Mouse (Mus musculus) heart, adult 2 months (tissue): Measurements from ENCODE around the gene Nfe2l2. TPM values are rescaled to one million over a fixed set of nuclear protein-coding genes. Genes with fewer than 3 reads are reported as not detected.

Experiments used
- DNase-seq, 2 experiments: peaks; one replicate each; pipeline ENCODE4 v3.0.0; 2021
- H3K27ac ChIP-seq: fragments of 200-600 bp; 2 replicates; pipeline ENCODE4 v1.8.1; 2022
- H3K27me3 ChIP-seq: fragments of 200-500 bp; 2 replicates; pipeline ENCODE4 v1.6.1; 2012; ENCODE audit warnings: mild to moderate bottlenecking, low read length, inconsistent platforms, mixed read lengths; ENCODE audit not compliant: control insufficient read depth, insufficient read depth
- H3K36me3 ChIP-seq: fragments of 200-500 bp; 2 replicates; pipeline ENCODE4 v1.6.1; 2012; ENCODE audit warnings: low read length, inconsistent platforms; ENCODE audit not compliant: control insufficient read depth, insufficient read depth
- H3K4me1 ChIP-seq: fragments of 200-500 bp; 2 replicates; pipeline ENCODE4 v1.6.1; 2011; ENCODE audit warnings: low read length; ENCODE audit not compliant: control insufficient read depth, insufficient read depth
- H3K4me3 ChIP-seq: fragments of 200-600 bp; 2 replicates; pipeline ENCODE4 v1.8.1; 2022
- H3K79me2 ChIP-seq: fragments of 200-500 bp; replicated peaks from 2 replicates; pipeline ENCODE4 v1.6.1; 2012; ENCODE audit warnings: mild to moderate bottlenecking, inconsistent platforms, low read length, moderate library complexity, mixed read lengths; ENCODE audit not compliant: control insufficient read depth, insufficient read depth
- H3K9ac ChIP-seq: fragments of 200-500 bp; 2 replicates; pipeline ENCODE4 v1.6.1; 2012; ENCODE audit warnings: low read depth, mild to moderate bottlenecking, control low read depth, inconsistent platforms, low read length, mixed read lengths
- CTCF ChIP-seq: fragments of 200-600 bp; IDR thresholded peaks from 2 replicates; pipeline ENCODE4 v1.8.1; 2022; ENCODE audit warnings: antibody characterized with exemption, mild to moderate bottlenecking, moderate library complexity
- EP300 ChIP-seq: fragments of 200-500 bp; IDR thresholded peaks from 2 replicates; pipeline ENCODE4 v1.6.1; 2011; ENCODE audit warnings: low read depth, low read length, control low read depth; ENCODE audit not compliant: insufficient read depth
- POLR2A ChIP-seq: fragments of 200-500 bp; IDR thresholded peaks from 2 replicates; pipeline ENCODE4 v1.6.1; 2011; ENCODE audit warnings: mild to moderate bottlenecking, low read depth, low read length, control low read depth; ENCODE audit not compliant: insufficient read depth
- WGBS: fragments of 180-500 bp; shearing (Covaris S2); methylation state at CpG from one replicate; pipeline ENCODE4 v1.1.7; 2018; 5-methylcytosine and 5-hydroxymethylcytosine counted together
- intact Hi-C: fragments of 180-260 bp; cut with DNase I; formaldehyde crosslinking; loops from one replicate; pipeline ENCODE4 v1.15.1; 2025
- long read RNA-seq: library from polyadenylated mRNA; stranded (forward); transcript quantifications from one replicate; pipeline ENCODE4 v2.0.0, GENCODE M21; 2021
- polyA plus RNA-seq: library from polyadenylated mRNA; depleted of rRNA; stranded (reverse); fragments of >200 nt; gene quantifications from 2 replicates; pipeline ENCODE4 v1.2.3, GENCODE M21; 2012; rRNA removed
- total RNA-seq, 2 experiments: library from RNA; stranded (reverse); gene quantifications; 2 replicates each; pipeline ENCODE4 v1.2.3; 2021

Gene Nfe2l2
- total RNA-seq, result 10 to 100 TPM; 56.2 to 67.1 TPM
- 36.5 and 52.4 TPM in 2 replicates for polyA plus RNA-seq
- long read RNA-seq, transcript Nfe2l2-201 (5 exons, 2,475 nt), result major isoform, 47 of 50 reads
- long read RNA-seq, partial matches to known transcripts, result 1 of 50 reads
- long read RNA-seq, other reads (novel, unspliced or antisense), result 1 of 50 reads

DNA sequence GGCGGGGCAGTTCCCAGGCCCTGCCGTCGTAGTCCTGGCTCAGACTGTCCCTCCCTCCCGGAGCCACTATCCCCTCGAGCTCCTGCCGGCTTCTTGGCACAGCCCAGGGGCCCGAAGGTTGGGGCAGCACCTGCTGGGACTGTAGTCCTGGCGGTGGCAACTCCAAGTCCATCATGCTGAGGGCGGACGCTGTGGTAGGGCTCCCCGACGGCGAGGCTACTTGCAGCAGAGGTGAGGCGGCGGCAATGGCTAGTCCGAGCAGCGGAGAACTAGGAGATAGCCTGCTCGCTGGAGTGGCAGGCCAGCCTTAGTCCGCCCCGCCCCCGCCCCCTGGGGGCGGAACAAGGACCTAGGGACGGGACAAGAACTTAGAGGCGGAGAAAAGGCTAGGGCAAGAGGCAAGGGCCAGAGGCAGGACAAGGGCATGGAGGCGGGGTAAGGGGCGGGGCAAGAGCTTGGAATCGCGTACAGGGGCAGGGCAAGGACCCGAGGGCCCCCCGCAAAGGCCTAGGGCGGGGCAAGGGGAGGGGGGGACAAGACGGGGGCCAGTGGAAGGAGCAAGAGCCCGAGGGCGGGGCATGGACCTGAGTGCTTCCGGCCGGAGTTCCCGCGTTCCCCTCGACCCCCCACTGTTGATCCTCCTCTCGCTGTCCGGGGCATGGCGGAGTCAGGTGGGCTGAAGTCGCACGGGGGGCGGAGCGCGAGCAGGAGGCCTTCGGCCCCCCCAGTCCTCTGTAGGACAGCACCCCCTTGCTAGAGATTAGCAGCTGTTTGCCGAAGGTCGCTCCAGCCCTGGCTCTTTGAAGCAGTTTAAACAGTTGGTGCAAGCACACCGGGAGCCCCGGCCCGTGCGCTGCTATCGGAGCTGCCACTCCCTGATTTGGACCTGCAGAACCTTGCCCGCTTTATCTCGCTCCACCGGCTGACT is at the start of gene Nfe2l2:
TSS of gene Nfe2l2 (minus strand) at position 408 of the 928 bp plus-strand sequence.
- H3K9ac ChIP-seq, result peak within 1 kb of the TSS; percentile 91
- peaks cover 22% of the 10 kb centered on the region for H3K36me3 ChIP-seq
- peak; percentile 99 to 100 for DNase-seq
- H3K79me2 ChIP-seq, result peaks cover 4% of the 10 kb centered on the region; the same call in 1 of the 2 replicates
- H3K27ac ChIP-seq, result peak within 1 kb of the TSS; percentile 100
- intact Hi-C loops, result loop anchor here (2.0 to 10.0 kb wide), 3 partner anchors 26 to 100 kb away; no protein-coding TSS in a partner anchor
- TF ChIP-seq EP300 (peak; percentile 11; the same call in 1 of the 2 replicates), POLR2A (peak; percentile 99), CTCF (peak; percentile 45)
- H3K4me3 ChIP-seq, result peak within 1 kb of the TSS; percentile 98
- peaks cover 9% of the 10 kb centered on the region for H3K4me1 ChIP-seq
- H3K27me3 ChIP-seq, result no peaks in the 10 kb centered on the region
- WGBS, result under 1% methylated on average over 58 of the region's 58 CpGs

- Histone ChIP-seq H3K4me3 (no peak overlapping the region), H3K9ac (no peak overlapping the region), H3K27ac (no peak overlapping the region), H3K27me3 (no peaks in the 10 kb centered on the region), H3K36me3 (no peaks in the 10 kb centered on the region), H3K79me2 (no peaks in the 10 kb centered on the region), H3K4me1 (peaks cover 1% of the 10 kb centered on the region; the same call in 1 of the 2 replicates)
- intact Hi-C loops, result no loop called here
- 88% methylated on average over 22 of the region's 22 CpGs for WGBS
- DNase-seq, result no peak
- no peak for TF ChIP-seq CTCF
- no peak for TF ChIP-seq EP300
- no peak for TF ChIP-seq POLR2A
These were observed 48.1 kb upstream of the Nfe2l2 start for GRCm38 (mm10) chr2:75752306-75753175.

- WGBS, result 59% methylated on average over 6 of the region's 6 CpGs
- Histone ChIP-seq H3K79me2 (no peaks in the 10 kb centered on the region), H3K27ac (no peak overlapping the region), H3K4me3 (no peak overlapping the region), H3K27me3 (no peaks in the 10 kb centered on the region), H3K36me3 (no peaks in the 10 kb centered on the region), H3K9ac (no peak overlapping the region), H3K4me1 (peaks cover 1% of the 10 kb centered on the region; the same call in 1 of the 2 replicates)
- TF ChIP-seq POLR2A (no peak), CTCF (no peak), EP300 (no peak)
- no peak for DNase-seq
- intact Hi-C loops, result no loop called here
These were observed 47.5 kb upstream of the Nfe2l2 start for GRCm38 (mm10) chr2:75751896-75752295.

DNA sequence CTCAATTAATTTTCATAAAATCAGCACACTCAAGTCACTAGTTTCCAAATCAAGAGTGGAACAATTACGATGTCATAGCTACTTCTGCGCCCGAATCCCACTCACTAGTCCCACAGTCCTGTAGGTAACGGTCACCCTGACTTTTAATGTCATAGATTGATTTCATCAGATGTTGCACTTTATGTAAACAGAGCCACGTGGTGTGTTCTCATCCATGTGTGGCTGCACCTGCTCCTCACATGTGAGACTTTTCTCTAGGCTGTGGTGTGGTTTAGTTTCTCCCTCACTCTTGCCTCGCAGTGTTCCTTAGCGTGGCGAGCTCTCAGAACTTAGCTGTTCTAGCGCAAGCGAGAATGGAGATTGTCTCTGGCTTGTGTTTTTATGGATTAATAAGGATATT is 46.4 kb upstream of the Nfe2l2 start:
- no peaks in the 10 kb centered on the region for H3K36me3 ChIP-seq
- TF ChIP-seq EP300, result no peak
- TF ChIP-seq CTCF, result no peak
- no peak for TF ChIP-seq POLR2A
- intact Hi-C loops, result no loop called here
- no peak overlapping the region for H3K9ac ChIP-seq
- no peak overlapping the region for H3K27ac ChIP-seq
- H3K79me2 ChIP-seq, result no peaks in the 10 kb centered on the region
- no peaks in the 10 kb centered on the region for H3K27me3 ChIP-seq
- H3K4me1 ChIP-seq, result no peaks in the 10 kb centered on the region
- no peak overlapping the region for H3K4me3 ChIP-seq
- WGBS, result 91% methylated on average over 10 of the region's 10 CpGs
- DNase-seq, result no peak

GRCm38 (mm10) chr2:75750043-75750718 is 45.7 kb upstream of the Nfe2l2 start:
- intact Hi-C loops, result no loop called here
- WGBS, result 79% methylated on average over 2 of the region's 2 CpGs
- Histone ChIP-seq H3K4me1 (no peaks in the 10 kb centered on the region), H3K27ac (no peak overlapping the region), H3K79me2 (no peaks in the 10 kb centered on the region), H3K27me3 (no peaks in the 10 kb centered on the region), H3K4me3 (no peak overlapping the region), H3K9ac (no peak overlapping the region), H3K36me3 (no peaks in the 10 kb centered on the region)
- no peak for DNase-seq
- TF ChIP-seq EP300, result no peak
- TF ChIP-seq POLR2A, result no peak
- TF ChIP-seq CTCF, result no peak
